Mouse (Mus musculus) cerebellum, adult 2 months (tissue): ENCODE measurements around the gene Ythdf1. TPM values are rescaled to one million over a fixed set of nuclear protein-coding genes. Genes with fewer than 3 reads are reported as not detected.

Experiments
- DNase-seq, 2 experiments: peaks; one replicate each; pipeline ENCODE4 v3.0.0; 2021
- H3K27ac ChIP-seq: fragments of 200-500 bp; 2 replicates; pipeline ENCODE4 v1.5.1; 2012; ENCODE audit warnings: low read length, control low read depth, inconsistent platforms; ENCODE audit not compliant: insufficient read depth
- H3K27me3 ChIP-seq: fragments of 200-500 bp; 2 replicates; pipeline ENCODE4 v1.6.1; 2012; ENCODE audit warnings: inconsistent platforms, mild to moderate bottlenecking, low read length, moderate library complexity; ENCODE audit not compliant: control insufficient read depth, insufficient read depth
- H3K4me1 ChIP-seq: fragments of 200-500 bp; 2 replicates; pipeline ENCODE4 v1.6.1; 2011; ENCODE audit warnings: low read length; ENCODE audit not compliant: control insufficient read depth, insufficient read depth
- H3K4me3 ChIP-seq: fragments of 200-500 bp; replicated peaks from 2 replicates; pipeline ENCODE3; 2011; ENCODE audit warnings: mild to moderate bottlenecking, low read depth, low read length, control low read depth; ENCODE audit not compliant: insufficient read depth
- CTCF ChIP-seq: fragments of 200-500 bp; IDR thresholded peaks from 2 replicates; pipeline ENCODE4 v1.5.1; 2011; ENCODE audit warnings: low read depth, mild to moderate bottlenecking, control low read depth, low read length, moderate library complexity, borderline replicate concordance; ENCODE audit not compliant: insufficient read depth
- POLR2A ChIP-seq: fragments of 200-500 bp; IDR thresholded peaks from 2 replicates; pipeline ENCODE4 v1.6.1; 2011; ENCODE audit warnings: low read length, control low read depth, borderline replicate concordance; ENCODE audit not compliant: insufficient read depth
- WGBS: fragments of 180-500 bp; shearing (Covaris S2); methylation state at CpG from one replicate; pipeline ENCODE4 v1.1.7; 2018; 5-methylcytosine and 5-hydroxymethylcytosine counted together
- polyA plus RNA-seq: library from polyadenylated mRNA; depleted of rRNA; stranded (reverse); fragments of >200 nt; gene quantifications from 2 replicates; pipeline ENCODE4 v1.2.3, GENCODE M21; 2012

Gene Ythdf1
- polyA plus RNA-seq, 1 experiment = 52.3 TPM

DNA sequence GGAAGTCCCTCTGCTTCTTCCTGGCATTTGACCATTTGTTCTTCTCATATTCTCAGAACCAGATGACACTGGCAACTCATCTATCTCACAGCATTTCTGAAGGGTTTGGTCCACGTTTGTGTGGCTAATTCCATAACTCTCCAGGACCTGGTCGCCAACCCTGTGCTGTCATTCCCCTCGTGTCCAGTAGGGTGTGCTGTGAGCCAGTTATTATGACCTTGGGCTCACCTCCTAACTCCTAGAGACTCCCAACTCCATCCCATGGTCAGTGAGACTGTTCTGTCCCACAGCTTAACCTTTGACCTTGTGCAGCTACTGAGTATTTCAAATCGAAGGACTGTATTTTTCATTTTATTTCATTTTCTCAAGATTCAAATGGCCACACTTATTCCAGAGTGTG is 4.4 kb upstream of the Ythdf1 start:
- H3K4me3 ChIP-seq = no peak overlapping the region
- no peaks in the 10 kb centered on the region for H3K4me1 ChIP-seq
- DNase-seq = peak; percentile 72 to 86
- no peaks in the 10 kb centered on the region for H3K27me3 ChIP-seq
- H3K27ac ChIP-seq = no peak overlapping the region
- 7% methylated on average over 4 of the region's 4 CpGs for WGBS
- TF ChIP-seq POLR2A = no peak
- TF ChIP-seq CTCF = peak; percentile 99

DNA sequence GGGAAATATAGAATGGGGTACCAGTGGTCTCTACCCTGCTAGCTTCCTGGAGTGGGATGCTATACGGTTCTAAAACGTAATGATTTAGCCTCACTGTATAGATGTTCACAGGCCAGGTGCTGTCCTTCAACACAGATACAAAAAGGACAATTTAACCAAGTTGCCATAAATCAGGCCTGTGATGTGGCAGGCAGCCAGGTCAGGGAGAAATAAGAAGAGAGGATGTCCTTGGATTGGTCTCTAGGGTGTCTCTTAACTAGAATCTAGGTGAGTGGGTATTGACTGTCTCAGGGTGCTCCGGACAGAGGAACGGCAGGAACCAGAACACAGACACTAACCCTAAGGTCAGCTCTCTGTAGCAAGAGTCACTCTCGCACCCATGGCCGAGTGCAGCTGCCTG is 2.0 kb upstream of the Ythdf1 start:
- TF ChIP-seq POLR2A = no peak
- TF ChIP-seq CTCF = no peak
- no peak for DNase-seq

DNA sequence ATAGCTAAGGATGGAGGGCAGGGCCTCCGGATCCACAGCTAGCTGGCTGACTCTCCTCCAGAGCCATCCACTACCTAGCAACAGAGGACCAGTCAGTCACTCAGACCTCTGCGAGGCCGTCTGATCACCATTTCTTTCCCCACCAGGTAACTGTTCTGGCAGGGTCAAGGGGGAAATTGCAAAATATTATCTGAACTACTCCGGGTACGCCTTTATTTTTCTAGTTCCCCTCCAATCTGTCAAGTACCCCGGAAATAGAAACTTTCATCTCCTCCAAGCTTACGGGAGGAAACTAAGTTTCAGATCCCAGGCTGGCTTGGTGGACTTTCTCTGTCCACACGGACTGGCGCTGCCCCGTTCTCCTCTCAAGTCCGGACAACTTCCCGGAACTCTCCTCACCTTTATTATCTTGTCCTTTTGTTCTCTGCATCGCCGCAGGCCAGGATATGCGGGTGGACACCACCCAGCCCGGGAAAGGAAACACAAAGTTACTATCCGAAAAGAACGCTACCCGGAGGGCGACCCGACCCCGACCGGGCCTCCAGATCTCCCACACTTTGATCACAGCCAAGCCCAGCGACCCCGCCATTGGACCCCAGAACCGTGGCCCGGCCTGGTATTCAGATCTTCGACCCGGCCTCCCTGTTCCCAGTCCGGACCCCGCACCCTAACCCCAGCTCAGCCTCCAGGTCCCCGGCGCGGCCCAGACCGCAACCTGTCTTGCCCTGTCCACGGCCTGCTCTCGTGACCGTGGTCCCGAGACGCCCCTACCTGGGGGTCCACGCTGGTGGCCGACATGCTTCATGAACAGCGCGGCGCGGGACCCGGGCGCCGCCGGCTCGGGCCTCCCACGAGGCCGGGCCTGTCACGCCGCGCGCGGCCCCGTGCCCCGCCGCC is 588 bp downstream of the Ythdf1 start:
- DNase-seq = no peak
- under 1% methylated on average over 61 of the region's 61 CpGs for WGBS
- no peaks in the 10 kb centered on the region for H3K27me3 ChIP-seq
- peak overlapping the region; percentile 89 for H3K4me3 ChIP-seq
- peak overlapping the region; percentile 70 for H3K27ac ChIP-seq
- H3K4me1 ChIP-seq = peaks cover 3% of the 10 kb centered on the region; the same call in 1 of the 2 replicates
- TF ChIP-seq CTCF = no peak
- no peak for TF ChIP-seq POLR2A

More for the DNA sequence above, 2.0 kb upstream of the Ythdf1 start:
- Histone ChIP-seq H3K27ac (no peak overlapping the region), H3K4me1 (peaks cover 3% of the 10 kb centered on the region; the same call in 1 of the 2 replicates), H3K27me3 (no peaks in the 10 kb centered on the region), H3K4me3 (no peak overlapping the region)
- WGBS = 90% methylated on average over 6 of the region's 6 CpGs

DNA sequence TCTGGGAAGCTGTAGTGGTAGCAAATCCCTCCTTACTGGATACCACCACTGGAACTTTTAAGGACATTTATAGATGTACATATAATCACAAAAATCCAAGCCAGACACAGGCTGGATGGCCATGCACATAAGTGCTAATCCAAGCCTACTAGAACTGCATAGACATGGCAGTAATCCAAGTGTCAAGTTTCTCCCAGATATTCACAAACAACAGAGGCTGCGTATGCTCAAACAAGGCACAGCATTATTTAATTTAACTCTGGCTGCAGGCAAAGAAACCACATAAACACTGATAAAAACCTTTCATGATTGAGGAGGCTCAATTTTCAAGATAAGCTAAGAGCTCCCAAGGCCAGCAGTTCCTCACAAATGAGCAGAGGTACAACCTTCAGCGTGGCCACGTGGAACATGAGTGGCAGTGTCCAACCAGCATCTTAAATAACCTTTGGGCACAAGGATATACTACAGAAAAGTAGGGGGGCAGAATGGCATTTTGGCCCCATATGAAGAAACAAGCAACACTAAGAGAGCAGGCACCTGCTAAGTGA is 4.8 kb downstream of the Ythdf1 start:
- Histone ChIP-seq H3K4me1 (peaks cover 3% of the 10 kb centered on the region; the same call in 1 of the 2 replicates), H3K27me3 (no peaks in the 10 kb centered on the region), H3K27ac (no peak overlapping the region), H3K4me3 (no peak overlapping the region)
- 62% methylated on average over 3 of the region's 3 CpGs for WGBS
- TF ChIP-seq POLR2A (no peak), CTCF (no peak)
- DNase-seq = no peak

DNA sequence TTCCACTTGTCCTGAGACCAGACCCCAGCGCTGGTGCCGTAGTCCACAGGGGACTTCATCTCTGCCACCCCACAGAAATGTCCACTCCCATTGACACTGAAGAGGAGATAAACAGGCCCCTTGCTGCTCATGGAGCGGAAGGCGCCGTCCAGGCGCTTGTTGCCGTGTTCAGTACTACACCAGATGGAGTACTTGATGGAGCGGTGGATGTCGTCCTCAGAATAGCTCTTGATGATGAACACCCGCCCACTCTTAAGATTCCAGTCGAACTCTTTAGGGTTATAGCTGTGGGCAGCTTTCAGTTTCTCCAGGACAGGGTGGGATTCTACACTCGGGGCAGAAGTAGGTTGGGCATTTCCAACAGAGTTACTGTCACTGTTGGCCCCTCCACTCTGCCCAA is 9.8 kb downstream of the Ythdf1 start:
- no peak overlapping the region for H3K4me3 ChIP-seq
- TF ChIP-seq POLR2A (no peak), CTCF (no peak)
- no peak overlapping the region for H3K27ac ChIP-seq
- H3K4me1 ChIP-seq = no peaks in the 10 kb centered on the region; the same call in 1 of the 2 replicates
- no peaks in the 10 kb centered on the region for H3K27me3 ChIP-seq
- no peak for DNase-seq
- 86% methylated on average over 12 of the region's 12 CpGs for WGBS

DNA sequence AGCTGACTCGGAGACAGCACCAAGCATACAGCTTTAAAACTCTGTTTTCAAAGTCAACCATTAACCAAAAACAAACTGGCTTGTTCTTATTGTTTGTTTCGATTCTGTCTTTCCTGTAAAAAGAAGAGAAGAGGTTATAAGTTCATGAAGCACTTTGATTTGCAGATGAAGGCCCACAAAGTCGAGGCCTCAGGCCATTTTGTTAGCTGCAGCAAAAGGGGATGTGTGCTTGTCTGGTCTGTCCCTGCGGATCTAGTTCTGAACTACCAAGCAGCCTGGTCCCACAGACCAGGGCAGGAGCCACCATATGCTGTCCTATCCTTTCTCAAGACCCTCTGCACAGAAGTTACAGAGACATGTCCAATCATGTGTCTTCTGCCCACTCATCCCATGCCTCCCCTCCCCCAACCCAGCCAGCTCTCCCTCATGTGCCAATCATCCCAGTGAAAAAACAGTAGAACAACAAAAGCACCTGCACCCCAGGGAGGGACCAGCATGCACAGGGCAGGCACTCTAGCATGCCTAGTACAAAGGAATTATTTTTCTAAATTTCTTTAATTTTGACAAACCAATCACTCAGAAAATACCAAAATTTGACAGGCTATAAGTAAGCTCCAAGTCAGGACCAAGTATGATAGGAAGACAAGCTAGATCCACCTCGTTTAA is 15.1 kb downstream of the Ythdf1 start:
- no peak overlapping the region for H3K27ac ChIP-seq
- no peaks in the 10 kb centered on the region for H3K27me3 ChIP-seq
- TF ChIP-seq POLR2A (no peak), CTCF (no peak)
- no peaks in the 10 kb centered on the region; the same call in 1 of the 2 replicates for H3K4me1 ChIP-seq
- no peak overlapping the region for H3K4me3 ChIP-seq
- DNase-seq = no peak
- WGBS = 57% methylated on average over 5 of the region's 5 CpGs

DNA sequence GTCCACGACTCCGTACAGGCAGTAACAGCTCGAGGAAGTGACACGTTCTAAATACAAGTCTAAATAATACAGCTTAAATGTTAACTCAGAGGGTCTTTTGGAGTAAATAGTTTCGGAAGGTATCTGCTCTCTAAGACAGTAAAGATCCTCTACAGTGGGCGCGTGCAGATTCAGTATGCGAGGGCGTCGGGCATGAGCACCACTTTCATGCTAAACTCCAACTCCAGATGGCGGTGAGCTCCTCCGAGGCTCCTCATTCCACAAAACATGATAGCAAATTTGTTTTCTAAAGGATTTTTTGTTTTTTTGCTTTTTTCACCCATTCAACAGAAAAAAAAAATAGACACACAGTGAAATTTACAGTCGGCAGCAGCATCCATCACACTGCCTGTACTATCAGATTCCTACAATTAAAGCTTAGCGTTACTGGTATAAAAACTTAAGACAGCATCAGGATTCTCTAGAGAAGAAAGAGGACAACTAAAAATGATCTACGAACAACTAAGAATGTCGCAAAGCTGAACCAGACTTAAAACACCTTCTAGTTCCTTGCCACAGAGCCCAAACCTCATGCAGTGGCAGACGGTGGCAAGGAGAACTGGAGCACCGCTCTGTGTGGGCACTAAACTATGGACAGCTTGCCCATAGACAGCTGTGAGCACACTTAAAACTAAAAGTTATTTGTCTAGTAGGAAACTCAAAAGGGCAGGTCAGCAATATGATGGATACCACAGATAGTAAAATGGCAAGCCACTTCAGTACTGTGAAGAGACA is 16.1 kb downstream of the Ythdf1 start:
- no peak for DNase-seq
- no peak overlapping the region for H3K27ac ChIP-seq
- no peaks in the 10 kb centered on the region for H3K27me3 ChIP-seq
- no peaks in the 10 kb centered on the region for H3K4me1 ChIP-seq
- TF ChIP-seq POLR2A (no peak), CTCF (no peak)
- no peak overlapping the region for H3K4me3 ChIP-seq
- 91% methylated on average over 18 of the region's 18 CpGs for WGBS
